ENCODE assay signal across 1 mouse cellular context in genomic region chr19:4756193-4756911, GRCm38 (mm10).
TF ChIP-seq lines count a peak whose summit lies in the region.

Gene Rbm4b (plus strand): TSS chr19:4756497.

TF ChIP-seq in CH12.LX, 34 proteins besides CTCF, POLR2A, EP300 and RAD21 (continued from another document):
- TF ChIP-seq POLR2AphosphoS2 (IDR thresholded peaks at IDR 0.05; ENCODE audit: low read depth, low read length) (peak; percentile 92), ZMIZ1 (IDR thresholded peaks at IDR 0.05; ENCODE audit: low read depth, low read length) (peak; percentile 79), BHLHE40 (IDR thresholded peaks at IDR 0.05; ENCODE audit: low read depth, low read length) (peak; percentile 77), MYC (IDR thresholded peaks at IDR 0.05; ENCODE audit: low read depth, low read length) (no peak; the same call in 1 of the 2 replicates), MEF2A (IDR thresholded peaks at IDR 0.05; ENCODE audit: borderline replicate concordance, low read depth, low read length) (peak; percentile 64), MAX (IDR thresholded peaks at IDR 0.05; ENCODE audit: low read length) (peak; percentile 58; the same call in 1 of the 2 replicates)
